Mouse (Mus musculus) retina, postnatal 1 day (tissue): ENCODE results near the gene Faim.

Experiments used
- DNase-seq: peaks from one replicate; pipeline ENCODE4 v3.0.0-alpha.2; 2012

Gene Faim

GRCm38 (mm10) chr9:98985800-98986475 is at the start of gene Faim:
Gene Faim (plus strand): TSS chr9:98986373.
- peak; percentile 99 for DNase-seq

GRCm38 (mm10) chr9:98939290-98939689 is 46.9 kb upstream of the Faim start:
- DNase-seq: no peak

GRCm38 (mm10) chr9:98952171-98953050 is 33.8 kb upstream of the Faim start:
- peak; percentile 66 for DNase-seq

- DNase-seq: no peak
Measured at GRCm38 (mm10) chr9:98953291-98953690, 32.9 kb upstream of the Faim start.

GRCm38 (mm10) chr9:98953830-98954229 is 32.3 kb upstream of the Faim start:
- no peak for DNase-seq

GRCm38 (mm10) chr9:98954391-98955102 is 31.6 kb upstream of the Faim start:
- DNase-seq: peak; percentile 48

- peak; percentile 61 for DNase-seq
Measured at GRCm38 (mm10) chr9:98955103-98955715, 31.0 kb upstream of the Faim start, which contains the start of gene Foxl2. Gene Foxl2 (plus strand): TSS chr9:98955288.

GRCm38 (mm10) chr9:98955716-98956224 is 30.4 kb upstream of the Faim start:
- DNase-seq: peak; percentile 62

GRCm38 (mm10) chr9:98956591-98957381 is 29.4 kb upstream of the Faim start:
- DNase-seq: peak; percentile 63

GRCm38 (mm10) chr9:98957751-98958351 is 28.3 kb upstream of the Faim start:
- peak; percentile 60 for DNase-seq

GRCm38 (mm10) chr9:98958628-98959027 is 27.5 kb upstream of the Faim start:
- DNase-seq: peak; percentile 34

GRCm38 (mm10) chr9:98959851-98960250 is 26.3 kb upstream of the Faim start:
- no peak for DNase-seq

GRCm38 (mm10) chr9:98960348-98960747 is 25.8 kb upstream of the Faim start:
- DNase-seq: no peak

- no peak for DNase-seq
Measured at GRCm38 (mm10) chr9:98961591-98962477, 24.3 kb upstream of the Faim start.

- DNase-seq: no peak
Measured at GRCm38 (mm10) chr9:98962478-98963142, 23.6 kb upstream of the Faim start.

- no peak for DNase-seq
Measured at GRCm38 (mm10) chr9:98963661-98964060, 22.5 kb upstream of the Faim start.

GRCm38 (mm10) chr9:98965084-98965483 is 21.1 kb upstream of the Faim start:
- peak; percentile 71 for DNase-seq

- DNase-seq: peak; percentile 65
Measured at GRCm38 (mm10) chr9:98973101-98973521, 13.1 kb upstream of the Faim start.

GRCm38 (mm10) chr9:98973561-98973960 is 12.6 kb upstream of the Faim start:
- no peak for DNase-seq

- no peak for DNase-seq
Measured at GRCm38 (mm10) chr9:98974898-98975297, 11.3 kb upstream of the Faim start.
